Mouse (Mus musculus) G1E-ER4 (cell line): ENCODE results near the gene Gamt. TPM values are rescaled to one million over a fixed set of nuclear protein-coding genes. Genes with fewer than 3 reads are reported as not detected.

Source experiments
- GATA1 ChIP-seq: IDR thresholded peaks from one replicate; pipeline ENCODE4 v1.8.0; 2012; ENCODE audit warnings: low read length, inconsistent platforms
- polyA plus RNA-seq: library from polyadenylated mRNA; stranded (reverse); fragments of >175 nt; gene quantifications from 2 replicates; pipeline ENCODE4 v1.2.3, GENCODE M21; 2012

Gamt gene
- polyA plus RNA-seq, 1 experiment: 0.35 TPM

DNA sequence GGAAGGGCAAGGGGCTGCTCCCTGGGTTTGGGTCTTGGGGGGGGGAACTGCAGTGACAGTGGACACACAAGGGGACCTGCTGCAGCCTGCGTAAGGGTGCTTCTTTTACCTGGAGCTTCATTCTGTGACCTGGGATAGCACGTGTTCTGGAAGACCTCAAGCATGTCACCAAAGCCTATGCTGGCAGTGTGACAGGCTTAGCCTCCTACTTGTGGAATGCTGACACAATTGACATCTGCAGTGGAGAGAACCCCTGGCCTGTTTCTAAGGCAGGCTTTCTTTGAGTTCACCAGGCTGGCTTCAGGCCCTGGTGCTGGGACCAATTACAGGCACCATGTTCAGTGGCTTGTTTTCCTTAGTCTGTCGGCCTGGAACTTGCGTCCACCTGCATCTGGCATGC is 33.5 kb upstream of the Gamt start:
- TF ChIP-seq GATA1: no peak

DNA sequence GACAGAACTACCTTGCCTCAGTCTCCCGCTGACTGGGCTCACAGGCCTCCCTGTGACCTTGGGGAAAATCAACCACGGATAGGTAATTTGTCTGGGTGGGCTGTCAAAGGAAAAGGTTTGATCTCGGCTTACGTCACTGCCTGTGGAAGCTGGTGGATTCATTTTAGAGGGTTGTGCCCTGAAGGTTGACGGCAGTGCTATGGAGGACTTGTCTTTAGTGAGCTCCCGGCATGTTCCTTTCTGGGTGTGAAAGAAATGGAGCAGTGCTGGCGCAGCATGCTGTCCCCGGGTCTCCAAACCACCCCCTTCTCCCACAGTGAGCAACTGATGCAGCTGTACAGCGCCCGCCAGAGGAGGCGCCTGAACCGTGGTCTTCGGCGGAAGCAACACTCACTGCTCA is 32.5 kb upstream of the Gamt start:
- no peak for TF ChIP-seq GATA1

DNA sequence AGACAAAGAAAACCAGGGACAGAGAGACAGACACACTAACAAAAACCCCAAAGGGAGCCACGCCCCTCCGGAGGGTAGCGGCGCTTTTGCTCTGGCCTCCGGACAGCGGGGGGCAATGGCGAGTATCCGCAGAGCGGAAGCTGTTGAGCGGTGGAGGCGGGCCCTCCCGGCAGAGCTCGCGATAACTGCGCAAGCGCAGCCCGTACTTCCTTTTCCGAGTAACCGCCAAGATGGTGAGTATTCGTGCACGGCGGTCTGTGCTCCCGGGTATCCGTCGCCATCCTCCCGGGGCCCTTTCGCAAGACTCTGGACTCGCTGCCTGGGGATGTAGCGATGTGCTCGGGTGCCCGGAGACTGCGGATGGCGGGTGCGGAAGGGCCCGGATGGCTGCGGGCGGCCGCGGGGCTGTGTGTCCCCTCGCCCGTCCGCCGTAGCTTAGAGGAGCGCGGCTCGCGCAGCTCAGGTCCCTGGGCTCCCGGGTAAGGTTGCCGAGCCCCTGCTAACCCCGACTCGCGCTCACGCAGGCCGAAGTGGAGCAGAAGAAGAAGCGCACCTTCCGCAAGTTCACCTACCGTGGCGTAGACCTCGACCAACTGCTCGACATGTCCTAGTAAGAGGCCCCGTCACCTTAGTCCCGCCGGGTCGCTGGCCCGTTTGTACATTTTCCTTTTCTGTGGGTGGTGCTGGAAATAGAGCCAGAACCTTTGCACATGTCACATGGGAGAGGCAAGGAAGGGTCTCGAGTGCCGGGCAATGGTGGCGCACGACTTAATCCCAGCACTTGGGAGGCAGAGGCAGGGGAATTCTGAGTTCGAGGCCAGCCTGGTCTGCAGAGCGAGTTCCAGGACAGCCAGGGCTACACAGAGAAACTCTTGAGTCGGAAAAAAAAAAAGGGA is 31.7 kb upstream of the Gamt start, which contains the start of gene Rps15:
Gene Rps15, plus strand, starts transcription at position 203 of the 896 bp plus-strand sequence.
- no peak for TF ChIP-seq GATA1

DNA sequence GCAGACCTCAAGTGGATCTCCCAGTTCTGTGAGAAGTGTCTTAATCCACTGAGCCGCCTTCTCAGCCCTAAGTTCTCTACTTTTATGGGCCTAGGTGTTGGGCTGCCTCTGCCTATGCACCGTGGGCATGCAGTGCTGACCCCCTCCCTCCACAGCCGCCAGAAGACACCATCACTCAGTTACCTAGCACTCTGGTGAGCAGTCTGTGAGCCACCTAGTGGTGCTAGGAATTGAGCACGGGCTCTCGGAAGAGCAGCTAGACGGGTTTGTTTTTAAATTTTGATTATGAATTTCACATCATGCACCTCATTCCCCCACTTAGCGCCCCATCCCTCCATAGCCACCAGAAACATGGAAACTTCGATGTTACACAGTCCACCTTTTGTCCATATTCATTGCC is 27.8 kb upstream of the Gamt start:
- no peak for TF ChIP-seq GATA1

DNA sequence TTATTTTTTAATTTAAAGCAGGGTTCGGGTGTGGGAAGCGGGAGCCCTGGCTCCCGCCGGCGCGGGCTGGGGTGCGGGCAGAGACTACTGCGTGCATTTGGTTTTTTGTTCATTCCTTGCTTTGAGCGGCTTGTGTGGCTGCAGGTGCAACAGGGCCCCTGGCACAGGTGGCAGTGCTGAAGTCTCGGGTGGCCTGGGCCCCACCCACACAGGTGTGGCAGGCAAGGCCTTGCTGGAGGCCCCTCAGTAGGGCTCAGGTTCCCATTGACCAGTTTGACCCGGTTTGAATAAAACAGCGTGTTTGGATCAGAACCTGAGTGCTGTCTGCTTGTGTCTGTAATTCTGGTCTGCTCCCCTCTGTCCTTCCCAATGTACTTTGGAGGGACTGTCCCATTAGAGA is 27.3 kb upstream of the Gamt start:
- TF ChIP-seq GATA1: no peak

DNA sequence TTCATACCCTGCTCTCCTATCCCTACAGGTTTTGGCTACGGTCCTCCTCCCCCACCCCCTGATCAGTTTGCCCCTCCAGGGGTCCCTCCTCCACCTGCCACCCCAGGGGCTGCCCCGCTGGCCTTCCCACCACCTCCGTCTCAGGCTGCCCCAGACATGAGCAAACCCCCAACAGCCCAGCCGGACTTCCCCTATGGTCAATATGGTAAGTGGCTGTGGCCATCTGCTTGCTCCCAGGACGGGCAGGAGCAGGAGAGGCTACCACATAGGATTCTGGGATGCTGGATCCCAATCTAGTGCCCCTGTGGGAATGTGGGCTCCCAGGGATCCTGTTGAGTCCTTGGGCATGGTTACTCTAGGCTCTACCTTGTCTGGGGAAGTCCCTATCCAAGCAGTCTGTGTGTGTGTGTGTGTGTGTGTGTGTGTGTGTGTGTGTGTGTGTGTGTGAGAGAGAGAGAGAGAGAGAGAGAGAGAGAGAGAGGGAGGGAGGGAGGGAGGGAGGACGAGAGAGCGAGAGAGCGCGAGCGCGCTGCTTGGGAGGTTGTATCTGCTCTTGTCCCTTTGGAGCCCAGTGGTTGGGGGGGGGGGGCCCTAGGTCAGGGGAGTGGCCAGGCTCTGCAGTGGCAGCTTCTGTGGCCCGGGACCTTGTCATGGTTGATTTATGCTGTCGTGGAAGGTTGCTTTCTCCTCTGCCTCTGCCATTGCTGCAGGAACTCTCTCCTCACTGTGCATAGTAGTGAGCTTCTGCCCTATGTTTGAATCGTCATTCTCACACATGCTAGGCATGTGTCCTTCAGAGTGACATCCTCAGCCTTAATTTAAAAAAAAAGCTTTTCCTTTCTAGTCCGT is 24.6 kb upstream of the Gamt start:
- TF ChIP-seq GATA1: no peak

DNA sequence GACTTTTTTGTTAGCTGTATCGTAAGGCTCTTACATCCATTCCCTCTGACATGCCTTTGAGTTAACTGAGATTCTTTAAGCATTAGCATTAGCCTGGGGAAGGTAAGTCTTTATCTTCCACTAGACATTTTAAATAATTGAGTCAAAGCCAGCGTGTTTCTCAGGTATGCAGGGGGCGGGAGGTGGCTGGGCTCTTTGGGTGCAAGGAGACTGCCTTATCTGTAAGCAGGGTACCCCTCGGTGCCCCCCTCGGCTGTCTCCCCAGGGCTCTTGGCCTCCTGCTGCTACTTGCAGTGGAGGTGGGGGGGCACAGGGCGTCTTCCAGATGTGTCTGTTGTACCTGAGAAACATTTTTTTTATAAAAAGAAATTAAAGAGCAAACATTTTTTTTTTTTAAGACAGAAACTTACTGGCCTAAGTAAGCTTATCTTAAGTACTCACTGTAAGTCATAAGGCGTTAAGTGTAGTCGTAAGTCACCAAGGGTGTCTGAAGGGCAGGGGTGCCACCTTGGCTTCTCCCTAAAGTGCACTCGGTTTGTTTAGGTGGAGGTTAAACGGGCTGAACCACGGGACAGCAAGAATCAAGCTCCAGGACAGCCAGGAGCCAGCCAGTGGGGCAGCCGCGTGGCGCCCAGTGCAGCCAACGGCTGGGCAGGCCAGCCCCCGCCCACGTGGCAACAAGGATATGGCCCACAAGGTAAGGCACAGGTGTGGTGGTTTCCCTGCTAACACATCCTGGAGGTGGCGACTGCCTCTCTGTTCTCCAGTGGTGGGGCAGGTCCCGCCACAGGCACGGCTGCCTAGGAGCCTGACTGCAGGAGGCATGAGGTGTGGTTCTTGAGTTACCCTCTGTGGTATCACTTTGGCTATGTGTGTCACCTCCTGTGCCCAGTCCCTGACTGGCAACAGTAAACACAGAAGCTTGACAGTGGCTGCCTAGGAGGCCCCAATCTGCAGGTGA is 21.9 kb upstream of the Gamt start:
- no peak for TF ChIP-seq GATA1

DNA sequence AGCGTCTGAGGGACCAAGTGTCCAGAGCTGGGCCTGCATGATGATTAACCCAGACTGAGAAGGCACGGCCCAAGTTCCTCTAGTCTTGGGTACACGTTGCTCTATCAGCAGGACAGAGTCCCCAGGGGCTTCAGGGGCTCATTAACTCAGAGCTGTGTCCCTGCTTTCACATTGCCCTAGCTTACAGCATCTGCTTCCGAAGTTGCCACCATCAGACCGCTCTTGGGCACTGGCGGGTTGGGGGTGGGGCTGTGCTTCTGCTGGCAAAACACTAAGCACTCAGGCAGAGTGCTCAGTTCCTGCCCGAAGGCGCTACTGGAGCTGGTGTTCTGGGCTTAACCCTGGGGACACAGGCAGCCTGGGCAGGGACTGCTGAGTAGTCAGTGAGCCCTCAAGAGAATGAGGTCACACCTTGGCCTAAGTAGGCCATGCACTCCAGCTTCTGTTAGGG is 21.1 kb upstream of the Gamt start:
- TF ChIP-seq GATA1: no peak

DNA sequence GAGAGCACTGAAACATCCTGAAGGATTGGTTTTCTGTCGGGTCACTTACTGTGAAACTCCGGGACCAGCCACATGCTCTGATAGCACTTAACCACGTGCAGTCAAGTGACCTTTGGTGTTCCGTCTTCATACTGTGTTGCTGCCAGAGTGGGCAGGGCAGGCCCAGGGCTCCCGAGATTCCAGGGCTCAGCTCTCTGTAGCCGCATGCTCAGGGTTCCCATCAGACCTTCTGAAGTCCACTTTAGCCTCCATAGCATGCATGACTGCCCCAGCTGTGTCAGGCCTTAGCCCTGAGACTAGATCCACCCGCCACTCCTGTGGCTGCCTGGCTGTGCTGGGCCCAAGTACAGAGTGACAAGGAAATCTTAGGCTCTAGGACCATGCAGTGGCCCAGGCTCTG is 20.5 kb upstream of the Gamt start:
- no peak for TF ChIP-seq GATA1

DNA sequence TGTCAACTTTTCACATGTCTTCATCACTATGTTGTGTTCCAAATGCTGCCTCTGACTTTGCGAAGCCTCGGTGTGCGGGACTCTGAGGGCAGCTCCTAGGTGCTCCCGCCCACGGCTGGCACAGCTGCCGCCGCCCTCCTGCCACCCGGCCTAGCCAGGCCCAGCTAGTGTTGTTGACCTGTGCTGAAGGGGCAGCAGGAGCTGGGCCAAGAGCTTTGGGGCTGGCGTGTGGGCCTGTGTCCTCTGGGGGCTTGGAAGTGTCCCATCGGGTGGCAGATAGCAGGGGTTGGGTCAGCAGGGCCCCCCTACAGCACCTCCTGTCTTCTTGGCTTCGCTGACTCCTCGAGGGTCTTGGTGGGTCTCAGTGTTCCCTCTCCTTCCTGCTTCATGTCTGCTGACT is 18.5 kb upstream of the Gamt start:
- no peak for TF ChIP-seq GATA1

DNA sequence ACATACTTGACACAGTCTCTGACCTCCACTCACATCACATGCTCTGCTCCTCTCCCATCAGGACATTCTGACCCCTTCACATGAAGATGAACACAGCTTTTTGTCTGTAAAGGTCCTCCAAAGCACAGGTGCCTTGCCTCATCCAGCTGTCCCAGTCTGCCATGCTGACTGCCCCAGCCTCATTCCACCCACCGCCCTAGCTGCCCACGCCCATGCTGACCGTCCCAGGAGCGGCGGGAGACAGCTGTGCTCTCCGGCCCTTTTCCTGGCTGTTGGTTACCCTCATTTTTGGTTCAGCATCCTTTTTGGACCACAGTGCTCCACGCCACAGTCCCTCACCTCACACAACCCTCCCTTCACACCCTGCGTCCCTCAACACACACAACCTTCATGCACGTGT is 17.6 kb upstream of the Gamt start:
- no peak for TF ChIP-seq GATA1

DNA sequence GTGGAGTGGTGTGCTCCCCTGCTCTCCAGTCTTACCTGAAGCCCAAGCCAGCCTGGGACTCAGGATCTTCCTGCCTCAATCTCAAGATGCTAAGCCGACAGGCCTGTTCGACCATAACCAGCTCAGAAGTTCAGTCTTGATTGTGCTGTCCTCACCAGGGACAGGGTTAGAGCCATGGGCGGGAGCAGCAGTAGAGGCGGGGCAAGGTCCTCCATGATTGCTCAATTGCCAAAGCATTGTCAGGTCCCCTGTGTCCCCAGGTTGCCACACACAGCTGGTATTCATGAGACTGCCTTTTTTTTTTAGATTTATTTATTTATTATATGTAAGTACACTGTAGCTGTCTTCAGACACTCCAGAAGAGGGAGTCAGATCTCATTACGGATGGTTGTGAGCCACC is 15.4 kb upstream of the Gamt start:
- TF ChIP-seq GATA1: no peak

DNA sequence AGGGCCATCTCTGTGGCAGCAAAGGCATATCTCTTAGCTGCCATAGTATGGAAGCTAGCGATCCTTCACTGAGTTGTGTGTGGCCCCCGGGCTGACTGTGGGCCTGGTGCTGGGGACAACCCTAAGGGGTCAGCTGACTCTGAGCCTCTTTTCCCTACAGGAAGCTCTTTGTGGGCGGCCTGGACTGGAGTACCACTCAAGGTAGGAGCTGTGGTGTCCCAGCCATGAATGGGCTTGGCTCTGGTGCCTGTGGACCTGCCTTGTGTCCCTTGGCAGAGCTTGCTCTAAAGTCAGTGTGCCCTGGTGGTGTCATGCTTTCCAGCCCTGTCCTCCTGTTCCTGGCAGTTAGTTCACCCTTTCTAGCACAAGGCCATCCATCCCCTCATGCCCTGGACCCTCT is 13.0 kb upstream of the Gamt start:
- no peak for TF ChIP-seq GATA1

DNA sequence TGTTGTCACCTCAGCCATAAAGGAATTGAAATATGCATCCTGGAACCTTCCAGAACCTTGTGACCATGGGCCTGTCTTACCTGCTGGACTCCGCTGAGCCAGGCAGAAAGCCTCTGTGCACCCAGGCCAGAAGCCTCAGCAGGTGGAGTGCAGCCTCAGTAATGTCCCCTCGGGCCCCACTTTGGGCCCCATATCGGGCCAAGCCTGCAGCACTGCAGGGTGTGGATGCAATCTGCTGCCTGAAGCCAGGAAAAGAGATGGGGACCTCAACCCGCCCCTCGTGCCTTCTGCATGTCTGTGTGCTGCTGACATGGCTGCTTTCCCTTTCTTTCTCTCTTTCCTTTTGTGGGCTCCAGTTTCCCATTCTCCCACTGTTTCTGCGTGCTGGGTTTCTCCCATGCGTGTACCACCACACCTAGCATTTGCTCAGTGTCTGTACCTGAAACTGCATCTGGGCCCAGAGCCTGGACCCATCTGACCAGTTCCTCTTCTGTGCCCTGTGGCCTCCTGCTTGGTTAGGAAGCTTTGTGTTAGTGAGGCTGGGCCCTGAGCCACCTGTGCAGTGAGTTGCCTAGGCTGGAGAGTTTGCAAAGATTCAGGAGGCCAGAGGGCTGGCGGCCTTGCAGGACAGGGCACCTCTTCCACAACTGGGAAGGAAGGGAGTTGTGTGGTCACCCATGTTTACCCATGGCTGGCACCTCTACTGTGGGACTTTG is 11.2 kb upstream of the Gamt start:
- TF ChIP-seq GATA1: no peak
